Mouse (Mus musculus) limb, embryonic 14.5 days (tissue): ENCODE measurements around the gene Uso1. TPM values are rescaled to one million over a fixed set of nuclear protein-coding genes. Genes with fewer than 3 reads are reported as not detected.

Experiments
- ATAC-seq: fragments of 200-750 bp; cut with Nextera tagmentation; 2 replicates; pipeline ENCODE4 v1.8.0; 2017; ENCODE audit warnings: low read depth, moderate number of reproducible peaks, moderate TSS enrichment; ENCODE audit not compliant: low FRiP score
- DNase-seq: peaks from one replicate; pipeline ENCODE4 v3.0.0-alpha.2; 2015; ENCODE audit warnings: low spot score
- H3K27ac ChIP-seq: fragments of 300-500 bp; sonication (generic); replicated peaks from 2 replicates; pipeline ENCODE4 v1.5.1; 2014; ENCODE audit warnings: low read depth, mild to moderate bottlenecking, low read length, moderate library complexity, mixed read lengths
- H3K27me3 ChIP-seq: fragments of 300-500 bp; sonication (generic); 2 replicates; pipeline ENCODE4 v1.6.1; 2014; ENCODE audit warnings: low read length, mixed read lengths; ENCODE audit not compliant: control insufficient read depth, insufficient read depth
- H3K36me3 ChIP-seq: fragments of 300-500 bp; sonication (generic); 2 replicates; pipeline ENCODE4 v1.6.1; 2014; ENCODE audit warnings: mild to moderate bottlenecking, low read length, moderate library complexity, mixed read lengths; ENCODE audit not compliant: control insufficient read depth, insufficient read depth
- H3K4me1 ChIP-seq: fragments of 300-500 bp; sonication (generic); 2 replicates; pipeline ENCODE4 v1.6.1; 2014; ENCODE audit warnings: antibody characterized with exemption, low read length, mixed read lengths; ENCODE audit not compliant: control insufficient read depth, insufficient read depth
- H3K4me2 ChIP-seq: fragments of 300-500 bp; sonication (generic); replicated peaks from 2 replicates; pipeline ENCODE4 v1.6.1; 2014; ENCODE audit warnings: low read depth, mild to moderate bottlenecking, low read length, moderate library complexity; ENCODE audit not compliant: severe bottlenecking
- H3K4me3 ChIP-seq: fragments of 300-500 bp; sonication (generic); replicated peaks from 2 replicates; pipeline ENCODE4 v1.5.1; 2014; ENCODE audit warnings: low read length
- H3K9ac ChIP-seq: fragments of 300-500 bp; sonication (generic); 2 replicates; pipeline ENCODE4 v1.6.1; 2014; ENCODE audit warnings: mild to moderate bottlenecking, low read depth, low read length, moderate library complexity; ENCODE audit not compliant: severe bottlenecking
- H3K9me3 ChIP-seq: fragments of 300-500 bp; sonication (generic); 2 replicates; pipeline ENCODE4 v1.6.1; 2016; ENCODE audit warnings: low read length; ENCODE audit not compliant: control insufficient read depth
- POLR2A ChIP-seq: fragments of 200-500 bp; IDR thresholded peaks from 2 replicates; pipeline ENCODE4 v1.8.0; 2012; ENCODE audit warnings: inconsistent platforms, mild to moderate bottlenecking, moderate library complexity, borderline replicate concordance; ENCODE audit not compliant: insufficient read depth, insufficient read length; ENCODE audit errors: extremely low read depth
- WGBS: fragments of 180-500 bp; shearing (Covaris S2); extraction: QIAGEN DNeasy Blood & Tissue Kit; methylation state at CpG from one replicate; pipeline ENCODE4 v1.1.7; 2014; 5-methylcytosine and 5-hydroxymethylcytosine counted together
- polyA plus RNA-seq, 2 experiments: library from polyadenylated mRNA; depleted of rRNA in 1 of 2; stranded (reverse) in 1 of 2; unstranded in 1 of 2; fragments of >200 nt; fragmentation: Nextera tagmentation in 1 of 2; extraction: Ambion mirVana in 1 of 2; gene quantifications; 2 replicates each; pipeline versions ENCODE4 v1.2.1 to v1.2.3; 2012 to 2014

Gene Uso1
- polyA plus RNA-seq, 2 experiments, result 43.0 to 54.6 TPM

GRCm38 (mm10) chr5:92205184-92205583, 67.4 kb downstream of the Uso1 start:
- Histone ChIP-seq H3K4me3 (no peak overlapping the region), H3K36me3 (peaks cover 50% of the 10 kb centered on the region), H3K27me3 (no peaks in the 10 kb centered on the region), H3K4me1 (no peaks in the 10 kb centered on the region), H3K27ac (no peak overlapping the region), H3K4me2 (no peak overlapping the region), H3K9me3 (no peaks in the 10 kb centered on the region), H3K9ac (no peak overlapping the region)
- no peak for TF ChIP-seq POLR2A
- DNase-seq (no peak), ATAC-seq (no peak)
- 89% methylated on average over 7 of the region's 7 CpGs for WGBS

GRCm38 (mm10) chr5:92205706-92206105, 68.0 kb downstream of the Uso1 start:
- Histone ChIP-seq H3K36me3 (peaks cover 44% of the 10 kb centered on the region), H3K27ac (no peak overlapping the region), H3K4me2 (no peak overlapping the region), H3K27me3 (no peaks in the 10 kb centered on the region), H3K9ac (no peak overlapping the region), H3K4me3 (no peak overlapping the region), H3K9me3 (no peaks in the 10 kb centered on the region), H3K4me1 (no peaks in the 10 kb centered on the region)
- no peak for DNase-seq
- 86% methylated on average over 5 of the region's 5 CpGs for WGBS
- ATAC-seq, result no peak
- no peak for TF ChIP-seq POLR2A

- Histone ChIP-seq H3K4me1 (no peaks in the 10 kb centered on the region), H3K27ac (no peak overlapping the region), H3K9me3 (no peaks in the 10 kb centered on the region), H3K4me3 (no peak overlapping the region), H3K27me3 (no peaks in the 10 kb centered on the region), H3K36me3 (peaks cover 40% of the 10 kb centered on the region), H3K4me2 (no peak overlapping the region), H3K9ac (no peak overlapping the region)
- no peak for TF ChIP-seq POLR2A
- no peak for ATAC-seq
- 86% methylated on average over 6 of the region's 6 CpGs for WGBS
- no peak for DNase-seq
These were observed 68.4 kb downstream of the Uso1 start for GRCm38 (mm10) chr5:92206121-92206520.

- H3K36me3 ChIP-seq, result peaks cover 4% of the 10 kb centered on the region
- H3K27me3 ChIP-seq, result no peaks in the 10 kb centered on the region
- no peak overlapping the region for H3K4me2 ChIP-seq
- no peak for DNase-seq
- no peak for ATAC-seq
- no peak overlapping the region for H3K27ac ChIP-seq
- H3K4me1 ChIP-seq, result no peaks in the 10 kb centered on the region
- 69% methylated on average over 8 of the region's 8 CpGs for WGBS
- H3K9me3 ChIP-seq, result no peaks in the 10 kb centered on the region
- no peak overlapping the region for H3K4me3 ChIP-seq
- H3K9ac ChIP-seq, result no peak overlapping the region
- no peak for TF ChIP-seq POLR2A
These were observed 72.5 kb downstream of the Uso1 start for GRCm38 (mm10) chr5:92210205-92210604.

- ATAC-seq, result no peak
- Histone ChIP-seq H3K4me3 (no peak overlapping the region), H3K27me3 (no peaks in the 10 kb centered on the region), H3K27ac (no peak overlapping the region), H3K4me2 (no peak overlapping the region), H3K9me3 (no peaks in the 10 kb centered on the region), H3K9ac (no peak overlapping the region), H3K4me1 (no peaks in the 10 kb centered on the region), H3K36me3 (no peaks in the 10 kb centered on the region)
- no peak for DNase-seq
- WGBS, result 82% methylated on average over 4 of the region's 4 CpGs
- no peak for TF ChIP-seq POLR2A
These were observed 74.5 kb downstream of the Uso1 start for GRCm38 (mm10) chr5:92212231-92212630.

- WGBS, result 89% methylated on average over 4 of the region's 4 CpGs
- no peak for ATAC-seq
- H3K9ac ChIP-seq, result no peak within 1 kb of the TSS
- no peaks in the 10 kb centered on the region for H3K27me3 ChIP-seq
- no peak for TF ChIP-seq POLR2A
- no peak for DNase-seq
- H3K27ac ChIP-seq, result no peak within 1 kb of the TSS
- no peak within 1 kb of the TSS for H3K4me3 ChIP-seq
- no peaks in the 10 kb centered on the region for H3K4me1 ChIP-seq
- no peak within 1 kb of the TSS for H3K4me2 ChIP-seq
- H3K36me3 ChIP-seq, result no peaks in the 10 kb centered on the region
- no peaks in the 10 kb centered on the region for H3K9me3 ChIP-seq
These were observed 77.6 kb downstream of the Uso1 start, which contains the start of gene U90926 for GRCm38 (mm10) chr5:92215308-92215707. TSS of gene U90926 (minus strand) at chr5:92215408.
